Mouse (Mus musculus) embryonic facial prominence, embryonic 11.5 days (tissue): ENCODE measurements around the gene Mindy2. TPM values are rescaled to one million over a fixed set of nuclear protein-coding genes. Genes with fewer than 3 reads are reported as not detected.

Experiments used
- ATAC-seq: fragments of 200-750 bp; cut with Nextera tagmentation; replicated peaks from 2 replicates; pipeline ENCODE4 v1.8.0; 2017; ENCODE audit warnings: low read depth; ENCODE audit not compliant: insufficient number of reproducible peaks, low FRiP score, low TSS enrichment
- DNase-seq: peaks from one replicate; pipeline ENCODE4 v3.0.0-alpha.2; 2015; ENCODE audit warnings: low spot score
- H3K27ac ChIP-seq: fragments of 300-500 bp; sonication (generic); replicated peaks from 2 replicates; pipeline ENCODE4 v1.5.1; 2014; ENCODE audit warnings: mild to moderate bottlenecking, low read depth, low read length, control low read depth
- H3K27me3 ChIP-seq: fragments of 300-500 bp; sonication (generic); 2 replicates; pipeline ENCODE4 v1.6.1; 2014; ENCODE audit warnings: mild to moderate bottlenecking, low read length, moderate library complexity, mixed read lengths; ENCODE audit not compliant: control insufficient read depth, insufficient read depth
- H3K36me3 ChIP-seq: fragments of 300-500 bp; sonication (generic); replicated peaks from 2 replicates; pipeline ENCODE4 v1.6.1; 2014; ENCODE audit warnings: low read depth, mild to moderate bottlenecking, low read length, moderate library complexity, mixed read lengths; ENCODE audit not compliant: control insufficient read depth, insufficient read depth
- H3K4me1 ChIP-seq: fragments of 300-500 bp; sonication (generic); 2 replicates; pipeline ENCODE4 v1.6.1; 2014; ENCODE audit warnings: low read length, mixed read lengths; ENCODE audit not compliant: control insufficient read depth, insufficient read depth
- H3K4me2 ChIP-seq: fragments of 300-500 bp; sonication (generic); 2 replicates; pipeline ENCODE4 v1.6.1; 2014; ENCODE audit warnings: low read depth, mild to moderate bottlenecking, control low read depth, low read length, moderate library complexity
- H3K4me3 ChIP-seq: fragments of 300-500 bp; sonication (generic); 2 replicates; pipeline ENCODE4 v1.5.1; 2014; ENCODE audit warnings: low read depth, low read length, control low read depth
- H3K9ac ChIP-seq: fragments of 300-500 bp; sonication (generic); replicated peaks from 2 replicates; pipeline ENCODE4 v1.6.1; 2014; ENCODE audit warnings: mild to moderate bottlenecking, control low read depth, low read length
- H3K9me3 ChIP-seq: fragments of 300-500 bp; sonication (generic); replicated peaks from 2 replicates; pipeline ENCODE4 v1.6.1; 2016; ENCODE audit warnings: mild to moderate bottlenecking, low read length, inconsistent platforms, mixed read lengths; ENCODE audit not compliant: control insufficient read depth
- whole genome bisulfite sequencing: fragments of 180-500 bp; shearing (Covaris S2); extraction: QIAGEN DNeasy Blood & Tissue Kit; methylation state at CpG from one replicate; pipeline ENCODE4 v1.1.7; 2014; 5-methylcytosine and 5-hydroxymethylcytosine counted together
- polyA plus RNA-seq: library from polyadenylated mRNA; unstranded; fragments of >200 nt; fragmentation: Nextera tagmentation; extraction: Ambion mirVana; gene quantifications from 2 replicates; pipeline ENCODE4 v1.2.1, GENCODE M21; 2014

Mindy2 gene
- polyA plus RNA-seq, 1 experiment from 2014 or later, result 6.5 TPM

DNA sequence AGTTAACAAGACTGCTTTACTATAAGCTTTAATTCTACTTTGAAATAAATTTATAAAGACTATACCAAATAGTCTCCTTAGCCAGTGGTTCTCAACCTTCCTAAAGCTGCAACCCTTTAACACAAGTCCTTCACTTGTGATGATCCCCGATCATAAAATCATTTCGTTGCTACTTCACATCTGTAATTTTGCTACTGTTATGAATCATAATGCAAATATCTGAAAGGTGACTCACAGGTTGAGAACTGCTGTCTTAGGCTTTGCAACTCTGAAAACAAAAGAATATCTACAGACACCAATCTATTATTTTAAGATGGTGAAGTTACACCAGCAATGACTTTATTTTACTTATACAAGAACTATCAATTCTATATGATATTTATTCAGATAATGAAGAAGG is 20.2 kb downstream of the Mindy2 start:
- H3K9me3 ChIP-seq, result no peaks in the 10 kb centered on the region

DNA sequence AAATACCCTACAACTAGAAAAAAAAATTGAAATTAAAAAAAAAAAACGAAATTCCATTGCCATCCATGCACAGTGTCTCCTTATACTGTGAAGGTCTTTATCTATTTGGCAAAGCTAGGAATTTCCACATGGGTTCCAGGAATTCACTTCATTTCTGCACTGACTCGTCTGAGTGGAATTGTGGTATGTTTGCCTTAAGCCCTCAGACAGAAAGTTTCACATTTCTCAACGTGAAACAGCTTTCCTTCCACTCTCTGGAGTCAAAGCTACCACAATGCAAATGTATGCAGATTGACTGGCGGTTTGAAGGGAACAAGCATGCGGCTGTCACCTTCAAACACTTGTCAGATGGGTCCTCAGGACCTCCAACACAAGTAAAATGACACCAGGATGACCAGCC is 25.3 kb downstream of the Mindy2 start:
- H3K27me3 ChIP-seq, result no peaks in the 10 kb centered on the region
- no peak overlapping the region for H3K9ac ChIP-seq
- no peaks in the 10 kb centered on the region for H3K9me3 ChIP-seq
- H3K36me3 ChIP-seq, result no peaks in the 10 kb centered on the region
- WGBS, result 26% methylated on average over 5 of the region's 5 CpGs
- H3K27ac ChIP-seq, result no peak overlapping the region
- DNase-seq, result no peak
- H3K4me2 ChIP-seq, result no peak overlapping the region
- H3K4me3 ChIP-seq, result no peak overlapping the region
- H3K4me1 ChIP-seq, result no peaks in the 10 kb centered on the region
- no peak for ATAC-seq

More for the DNA sequence above, 20.2 kb downstream of the Mindy2 start:
- Histone ChIP-seq H3K27me3 (no peaks in the 10 kb centered on the region), H3K36me3 (no peaks in the 10 kb centered on the region), H3K4me2 (no peak overlapping the region), H3K27ac (no peak overlapping the region), H3K4me3 (no peak overlapping the region), H3K9ac (no peak overlapping the region), H3K4me1 (no peaks in the 10 kb centered on the region)
- DNase-seq (no peak), ATAC-seq (no peak)
- WGBS, result 87% methylated on average over 2 of the region's 2 CpGs

DNA sequence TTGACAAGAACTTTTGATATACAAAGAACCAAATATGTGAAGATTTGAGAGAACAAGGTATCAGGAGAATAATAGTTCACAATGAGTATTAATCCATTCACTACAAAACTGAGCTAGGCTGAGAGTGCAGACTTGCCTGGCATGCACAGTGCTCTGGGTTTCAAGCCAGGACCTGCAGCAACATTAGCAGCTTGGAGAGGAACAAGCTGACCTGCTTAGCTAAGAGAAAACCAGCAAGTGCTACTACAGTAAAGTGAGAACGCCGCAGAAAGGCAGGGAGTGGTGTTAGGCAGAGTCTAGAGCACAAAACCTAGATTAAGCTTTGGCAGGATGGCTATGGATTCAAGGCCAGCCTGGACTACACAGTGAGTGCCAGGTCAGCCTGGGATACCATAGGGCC is 27.3 kb downstream of the Mindy2 start:
- H3K4me2 ChIP-seq, result no peak overlapping the region
- no peak overlapping the region for H3K9ac ChIP-seq
- H3K4me3 ChIP-seq, result no peak overlapping the region
- no peaks in the 10 kb centered on the region for H3K36me3 ChIP-seq
- H3K4me1 ChIP-seq, result no peaks in the 10 kb centered on the region
- H3K9me3 ChIP-seq, result no peaks in the 10 kb centered on the region
- WGBS, result 81% methylated on average over 2 of the region's 2 CpGs
- H3K27ac ChIP-seq, result no peak overlapping the region
- no peak for ATAC-seq
- DNase-seq, result peak; percentile 9
- H3K27me3 ChIP-seq, result no peaks in the 10 kb centered on the region

DNA sequence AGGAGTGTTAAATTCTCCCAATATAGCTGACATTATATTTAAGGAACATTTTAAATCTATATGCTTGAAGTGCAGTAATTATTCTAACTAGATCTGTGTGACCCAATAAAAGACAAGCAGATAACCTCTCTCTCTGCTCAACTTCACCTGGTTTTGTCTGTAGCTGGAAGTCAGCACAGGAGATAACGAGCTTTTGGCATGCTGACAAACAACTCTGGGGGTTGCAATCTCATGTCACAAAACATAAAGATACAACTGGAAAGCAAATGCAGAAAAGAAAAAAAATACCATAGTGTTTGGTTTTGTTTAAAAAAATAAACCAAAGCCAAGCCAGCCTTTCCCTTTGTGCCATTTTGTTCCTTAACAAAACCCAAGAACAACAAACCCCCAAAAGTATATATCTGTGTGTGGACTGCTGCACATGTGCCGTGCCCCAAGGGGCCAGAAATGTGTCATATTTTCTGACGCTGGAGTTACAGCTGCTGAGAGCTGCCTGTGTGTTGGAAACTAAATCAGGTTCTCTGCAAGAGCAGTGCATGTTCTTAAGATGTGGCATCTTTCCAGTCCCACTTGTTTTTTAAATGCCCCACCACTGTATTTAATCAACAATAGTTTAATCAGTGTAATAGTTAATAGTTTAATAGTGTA is 45.8 kb downstream of the Mindy2 start:
- no peak overlapping the region for H3K4me2 ChIP-seq
- no peaks in the 10 kb centered on the region for H3K36me3 ChIP-seq
- no peaks in the 10 kb centered on the region for H3K4me1 ChIP-seq
- H3K9ac ChIP-seq, result no peak overlapping the region
- H3K27ac ChIP-seq, result no peak overlapping the region
- H3K4me3 ChIP-seq, result no peak overlapping the region
- 68% methylated on average over 3 of the region's 3 CpGs for WGBS
- H3K9me3 ChIP-seq, result no peaks in the 10 kb centered on the region
- no peaks in the 10 kb centered on the region for H3K27me3 ChIP-seq
- DNase-seq, result no peak
- no peak for ATAC-seq

DNA sequence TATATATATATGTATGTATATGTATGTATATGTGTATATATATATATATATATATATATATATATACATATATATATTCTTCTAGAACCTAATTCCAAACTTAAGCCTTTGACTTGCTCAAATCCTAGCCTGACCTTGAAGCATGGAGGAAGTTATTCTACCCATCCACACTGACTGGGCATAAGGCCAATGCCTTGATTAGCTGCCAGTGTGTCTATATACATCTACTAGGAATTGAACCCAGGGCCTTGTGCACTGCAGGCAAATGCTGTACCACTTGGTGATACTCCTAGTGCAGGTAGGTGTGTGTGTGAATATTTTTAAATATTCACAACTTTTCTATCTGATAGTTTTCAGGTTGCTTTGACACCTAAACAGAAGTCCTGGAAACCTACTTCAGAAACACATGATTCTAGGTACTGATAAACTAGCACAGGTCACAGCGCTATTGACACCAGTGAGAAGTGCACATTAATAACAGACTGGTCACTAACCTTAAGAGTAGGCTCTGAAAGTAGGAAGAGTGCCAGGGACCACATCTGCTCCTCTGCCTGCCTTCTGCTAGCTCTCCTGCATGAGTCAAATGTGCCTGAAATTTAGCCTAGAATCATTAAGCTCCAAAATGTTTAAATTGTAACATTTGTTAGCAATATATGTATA is 54.7 kb downstream of the Mindy2 start:
- DNase-seq (no peak), ATAC-seq (no peak)
- Histone ChIP-seq H3K36me3 (no peaks in the 10 kb centered on the region), H3K9me3 (no peaks in the 10 kb centered on the region), H3K9ac (no peak overlapping the region), H3K27ac (no peak overlapping the region), H3K27me3 (no peaks in the 10 kb centered on the region), H3K4me3 (no peak overlapping the region), H3K4me1 (no peaks in the 10 kb centered on the region), H3K4me2 (no peak overlapping the region)
- WGBS, result 93% methylated on average over 1 of the region's 1 CpGs

DNA sequence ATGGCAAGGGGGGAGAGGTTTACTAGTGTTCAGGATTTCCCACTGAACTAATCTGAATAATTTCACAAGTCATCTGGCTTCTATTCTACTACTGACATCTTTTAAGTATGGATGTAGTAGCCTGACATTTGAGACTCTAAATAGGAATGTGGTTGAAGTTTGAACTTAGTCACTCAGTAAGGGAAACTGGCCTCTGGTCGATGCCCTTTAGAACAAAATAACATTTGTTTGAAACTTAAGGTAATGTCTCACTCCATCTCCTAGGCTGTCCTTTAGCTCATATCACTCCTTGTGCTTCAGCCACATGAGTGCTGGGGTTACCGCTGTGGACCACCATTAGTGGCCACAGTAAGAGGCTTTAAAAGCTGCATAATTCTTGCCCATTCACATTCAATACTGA is 58.7 kb downstream of the Mindy2 start:
- Histone ChIP-seq H3K4me3 (no peak overlapping the region), H3K4me1 (no peaks in the 10 kb centered on the region), H3K36me3 (no peaks in the 10 kb centered on the region), H3K9ac (no peak overlapping the region), H3K4me2 (no peak overlapping the region), H3K9me3 (no peaks in the 10 kb centered on the region), H3K27ac (no peak overlapping the region), H3K27me3 (no peaks in the 10 kb centered on the region)
- WGBS, result 88% methylated on average over 2 of the region's 2 CpGs
- DNase-seq, result no peak
- no peak for ATAC-seq

DNA sequence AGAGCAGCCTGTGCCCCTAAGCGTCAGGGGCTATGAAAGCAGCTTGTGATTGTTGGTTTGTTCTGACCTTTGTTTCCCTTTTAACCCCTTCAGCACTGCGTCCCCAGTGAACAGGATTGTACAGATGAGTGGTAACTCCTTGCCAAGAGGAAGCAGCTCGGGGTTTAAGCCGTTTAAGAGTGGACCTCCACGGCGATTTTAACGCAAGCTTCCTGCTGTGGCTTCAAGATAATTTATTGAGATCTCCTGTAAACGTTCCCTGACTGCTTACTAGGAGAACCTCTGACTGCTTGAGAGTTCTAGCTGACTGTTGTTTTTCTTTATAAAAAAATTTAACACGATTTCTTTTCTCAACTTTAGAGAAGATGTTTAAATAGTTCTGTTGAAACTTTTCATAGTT is 65.5 kb downstream of the Mindy2 start:
- H3K27ac ChIP-seq, result no peak overlapping the region
- no peaks in the 10 kb centered on the region for H3K9me3 ChIP-seq
- no peak overlapping the region for H3K4me2 ChIP-seq
- H3K9ac ChIP-seq, result no peak overlapping the region
- no peak overlapping the region for H3K4me3 ChIP-seq
- no peaks in the 10 kb centered on the region for H3K4me1 ChIP-seq
- ATAC-seq (no peak), DNase-seq (no peak)
- H3K27me3 ChIP-seq, result no peaks in the 10 kb centered on the region
- H3K36me3 ChIP-seq, result peaks cover 25% of the 10 kb centered on the region
- WGBS, result 82% methylated on average over 9 of the region's 9 CpGs

DNA sequence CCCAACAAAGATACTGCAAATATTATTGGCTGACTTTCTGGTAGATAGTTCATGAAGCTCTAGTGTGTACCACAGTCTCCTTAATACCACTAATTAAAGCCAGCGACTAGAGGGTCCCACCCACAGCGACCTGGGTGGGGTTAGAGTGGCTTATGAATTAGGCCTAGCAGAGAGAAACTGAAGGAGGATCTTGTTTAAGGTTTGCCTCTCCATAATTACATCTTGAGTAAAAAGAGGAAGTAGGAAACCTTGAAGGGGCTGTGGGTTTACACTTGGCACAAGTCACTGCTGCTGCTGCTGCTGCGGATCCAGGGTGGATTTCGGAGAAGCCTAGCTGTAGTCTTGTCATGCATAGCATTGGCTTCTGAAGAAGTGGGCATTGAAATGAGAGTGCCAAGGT is 66.2 kb downstream of the Mindy2 start:
- Histone ChIP-seq H3K27me3 (no peaks in the 10 kb centered on the region), H3K4me1 (no peaks in the 10 kb centered on the region), H3K9me3 (no peaks in the 10 kb centered on the region), H3K4me3 (no peak overlapping the region), H3K9ac (no peak overlapping the region), H3K27ac (no peak overlapping the region), H3K36me3 (peaks cover 29% of the 10 kb centered on the region), H3K4me2 (no peak overlapping the region)
- DNase-seq (no peak), ATAC-seq (no peak)
- 88% methylated on average over 4 of the region's 4 CpGs for WGBS
